Mouse (Mus musculus): Measurements from ENCODE around the gene Dnajc17. TPM values are rescaled to one million over a fixed set of nuclear protein-coding genes. Genes with fewer than 3 reads are reported as not detected.

Gene Dnajc17
- total and polyA plus RNA-seq, 3 experiments, result 2.5 to 10.1 (median 9.3) TPM

DNA sequence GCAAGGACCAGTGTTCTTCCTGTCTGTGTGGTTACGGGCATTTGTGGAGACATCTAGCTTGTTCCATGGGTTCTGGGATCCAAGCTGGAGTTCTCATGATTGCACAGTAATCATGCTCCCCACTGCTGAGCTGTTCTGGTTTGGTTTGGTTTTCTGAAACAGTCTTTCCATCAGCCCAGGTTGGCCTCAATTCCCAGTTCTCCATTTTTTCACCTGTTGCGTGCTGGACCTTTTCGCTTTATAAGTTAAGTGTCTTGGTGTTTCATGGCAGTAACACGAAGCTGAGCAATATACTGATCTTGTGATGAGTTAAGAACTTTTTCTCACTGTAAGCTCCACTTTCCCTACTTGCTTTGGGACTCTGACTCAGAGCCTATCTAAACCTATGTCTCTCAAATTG is 44.6 kb downstream of the Dnajc17 start:
- no peak for TF ChIP-seq POLR2A (IDR thresholded peaks at IDR 0.05; ENCODE audit: insufficient read depth, low read depth, low read length)
- no peak for TF ChIP-seq CTCF (IDR thresholded peaks at IDR 0.05)
- no peak for TF ChIP-seq EP300 (IDR thresholded peaks at IDR 0.05; ENCODE audit: insufficient read depth, low read depth, low read length)
- WGBS, result 82% methylated on average over 4 of the region's 4 CpGs

DNA sequence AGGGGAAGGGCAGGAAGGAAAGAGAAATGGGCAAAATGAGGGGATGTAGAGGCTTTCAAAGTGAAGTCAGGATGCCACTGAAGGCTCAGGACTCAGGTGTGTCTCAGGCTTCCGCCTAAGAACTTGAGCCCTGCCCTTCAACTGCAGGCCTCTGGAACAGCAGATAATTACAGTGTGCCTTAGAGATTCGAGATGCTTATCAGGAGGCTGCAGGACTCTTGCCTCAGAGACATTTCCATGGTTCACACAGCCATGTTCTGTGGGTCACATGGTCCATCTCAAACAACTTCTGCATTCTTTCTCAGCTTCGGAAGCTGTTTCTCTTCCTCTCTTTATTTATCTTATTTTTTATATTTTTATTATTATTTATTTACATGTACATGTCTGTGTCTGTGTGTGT is 45.5 kb downstream of the Dnajc17 start:
- H3K27ac ChIP-seq, result no peak overlapping the region
- no peak for DNase-seq
- no peak for TF ChIP-seq POLR2A (IDR thresholded peaks at IDR 0.05; ENCODE audit: insufficient read depth, low read depth, low read length)
- no peak for TF ChIP-seq EP300 (IDR thresholded peaks at IDR 0.05; ENCODE audit: insufficient read depth, low read depth, low read length)
- no peak for TF ChIP-seq CTCF (IDR thresholded peaks at IDR 0.05)
- H3K4me1 ChIP-seq (ENCODE audit: control insufficient read depth, insufficient read depth, low read length), result peaks cover 5% of the 10 kb centered on the region
- no peak overlapping the region for H3K9ac ChIP-seq (ENCODE audit: low read depth, low read length)
- H3K79me2 ChIP-seq (replicated peaks; ENCODE audit: control insufficient read depth, insufficient read depth, low read length), result no peaks in the 10 kb centered on the region
- no peak overlapping the region for H3K4me3 ChIP-seq
- no peaks in the 10 kb centered on the region for H3K36me3 ChIP-seq (ENCODE audit: control insufficient read depth, insufficient read depth, low read length)
- WGBS, result 60% methylated on average over 3 of the region's 3 CpGs
- intact Hi-C loops (cut with DNase I), result no loop called here
- no peaks in the 10 kb centered on the region for H3K27me3 ChIP-seq (ENCODE audit: control insufficient read depth, insufficient read depth, low read length)

More for the DNA sequence above, 44.6 kb downstream of the Dnajc17 start:
- Histone ChIP-seq H3K27ac (no peak overlapping the region), H3K4me3 (no peak overlapping the region), H3K36me3 (ENCODE audit: control insufficient read depth, insufficient read depth, low read length) (no peaks in the 10 kb centered on the region), H3K9ac (ENCODE audit: low read depth, low read length) (no peak overlapping the region), H3K4me1 (ENCODE audit: control insufficient read depth, insufficient read depth, low read length) (peaks cover 5% of the 10 kb centered on the region), H3K79me2 (replicated peaks; ENCODE audit: control insufficient read depth, insufficient read depth, low read length) (no peaks in the 10 kb centered on the region), H3K27me3 (ENCODE audit: control insufficient read depth, insufficient read depth, low read length) (no peaks in the 10 kb centered on the region)
- intact Hi-C loops (cut with DNase I), result no loop called here
- no peak for DNase-seq

- Histone ChIP-seq H3K4me1 (ENCODE audit: control insufficient read depth, insufficient read depth, low read length) (no peaks in the 10 kb centered on the region; the same call in 1 of the 2 replicates), H3K27me3 (ENCODE audit: control insufficient read depth, insufficient read depth, low read length) (no peaks in the 10 kb centered on the region), H3K79me2 (replicated peaks; ENCODE audit: control insufficient read depth, insufficient read depth, low read length) (no peaks in the 10 kb centered on the region), H3K27ac (peak overlapping the region; percentile 57), H3K4me3 (no peak overlapping the region), H3K36me3 (ENCODE audit: control insufficient read depth, insufficient read depth, low read length) (no peaks in the 10 kb centered on the region), H3K9ac (ENCODE audit: low read depth, low read length) (no peak overlapping the region)
- TF ChIP-seq CTCF (IDR thresholded peaks at IDR 0.05) (no peak), POLR2A (IDR thresholded peaks at IDR 0.05; ENCODE audit: insufficient read depth, low read depth, low read length) (no peak), EP300 (IDR thresholded peaks at IDR 0.05; ENCODE audit: insufficient read depth, low read depth, low read length) (no peak)
- intact Hi-C loops (cut with DNase I), result no loop called here
- WGBS, result 10% methylated on average over 2 of the region's 2 CpGs
- peak in 1 of 2 experiments; percentile 34 for DNase-seq
Measured at GRCm38 (mm10) chr2:119161247-119161646, 47.3 kb downstream of the Dnajc17 start.

DNA sequence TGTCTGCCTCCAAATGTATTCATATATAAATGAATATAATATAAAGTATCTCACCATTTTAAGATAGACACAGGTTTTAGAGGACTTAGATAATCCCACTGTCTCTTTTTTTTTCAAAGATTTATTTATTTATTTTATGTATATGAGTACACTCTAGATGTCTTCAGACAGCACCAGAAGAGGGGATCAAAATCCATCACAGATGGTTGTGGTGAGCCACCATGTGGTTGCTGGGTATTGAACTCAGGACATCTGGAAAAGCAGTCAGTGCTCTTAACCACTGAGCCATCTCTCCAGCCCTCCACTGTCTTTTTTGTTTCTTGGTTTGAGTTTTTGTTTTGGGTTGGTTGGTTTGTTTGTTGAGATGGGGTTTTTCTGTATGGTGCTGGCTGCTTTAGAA is 50.8 kb downstream of the Dnajc17 start:
- Histone ChIP-seq H3K4me3 (no peak overlapping the region), H3K27ac (no peak overlapping the region), H3K9ac (ENCODE audit: low read depth, low read length) (no peak overlapping the region), H3K27me3 (ENCODE audit: control insufficient read depth, insufficient read depth, low read length) (no peaks in the 10 kb centered on the region), H3K36me3 (ENCODE audit: control insufficient read depth, insufficient read depth, low read length) (peaks cover 3% of the 10 kb centered on the region; the same call in 1 of the 2 replicates), H3K4me1 (ENCODE audit: control insufficient read depth, insufficient read depth, low read length) (peaks cover 6% of the 10 kb centered on the region), H3K79me2 (replicated peaks; ENCODE audit: control insufficient read depth, insufficient read depth, low read length) (no peaks in the 10 kb centered on the region)
- DNase-seq, result no peak
- TF ChIP-seq CTCF (IDR thresholded peaks at IDR 0.05) (no peak), POLR2A (IDR thresholded peaks at IDR 0.05; ENCODE audit: insufficient read depth, low read depth, low read length) (no peak), EP300 (IDR thresholded peaks at IDR 0.05; ENCODE audit: insufficient read depth, low read depth, low read length) (no peak)
- intact Hi-C loops (cut with DNase I), result no loop called here

DNA sequence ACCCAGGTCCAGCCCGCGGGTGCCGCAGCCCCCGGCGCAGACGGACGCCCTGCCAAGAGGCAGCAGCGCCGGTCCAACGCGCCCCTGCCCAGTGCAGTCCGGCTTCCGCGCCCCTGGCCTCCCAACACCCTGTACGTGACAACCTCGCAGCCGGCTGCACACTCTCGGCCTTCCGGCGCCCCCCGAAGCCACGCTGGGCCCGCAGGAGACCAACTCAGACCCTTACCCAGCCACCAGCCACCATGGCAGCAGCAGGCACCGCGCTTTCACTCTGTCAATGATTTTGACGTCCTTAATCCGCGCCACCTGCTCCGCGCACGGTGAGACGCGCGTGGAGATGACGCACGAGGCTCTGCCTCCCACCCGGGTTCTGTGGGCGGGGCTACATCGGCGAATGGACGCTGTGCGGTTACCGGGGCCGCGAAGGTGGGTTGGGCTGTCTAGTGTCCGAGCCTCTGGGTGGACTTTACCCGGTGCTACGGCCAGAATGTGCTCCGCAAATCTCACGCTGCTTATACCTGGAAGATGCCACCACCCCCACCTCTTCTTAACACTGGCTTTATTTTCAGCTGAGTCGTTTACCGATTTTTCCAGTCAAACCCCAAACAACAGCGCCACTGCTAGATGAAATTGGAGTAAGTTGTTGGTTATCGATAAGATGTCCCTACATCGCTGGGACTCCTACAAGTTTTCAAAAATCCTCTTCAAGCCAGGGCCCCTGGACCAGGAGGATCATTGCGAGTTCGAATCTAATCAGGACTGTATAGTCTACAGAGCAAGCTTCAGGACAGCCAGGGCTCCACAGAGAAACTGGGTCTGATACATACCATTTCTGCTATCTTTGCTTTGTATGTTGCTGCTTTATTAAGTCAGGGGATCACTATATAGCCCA is 51.7 kb downstream of the Dnajc17 start, which contains the start of gene Rmdn3:
Gene Rmdn3 (minus strand): TSS at position 354 of the 892 bp plus-strand sequence.
- Histone ChIP-seq H3K4me1 (ENCODE audit: control insufficient read depth, insufficient read depth, low read length) (peaks cover 6% of the 10 kb centered on the region), H3K27me3 (ENCODE audit: control insufficient read depth, insufficient read depth, low read length) (no peaks in the 10 kb centered on the region), H3K79me2 (replicated peaks; ENCODE audit: control insufficient read depth, insufficient read depth, low read length) (no peaks in the 10 kb centered on the region), H3K27ac (peak within 1 kb of the TSS; percentile 76), H3K9ac (ENCODE audit: low read depth, low read length) (peak within 1 kb of the TSS; percentile 75), H3K36me3 (ENCODE audit: control insufficient read depth, insufficient read depth, low read length) (peaks cover 3% of the 10 kb centered on the region; the same call in 1 of the 2 replicates), H3K4me3 (peak within 1 kb of the TSS; percentile 100)
- DNase-seq, result peak; percentile 93 to 94
- 1% methylated on average over 57 of the region's 57 CpGs for WGBS
- TF ChIP-seq CTCF (IDR thresholded peaks at IDR 0.05) (no peak), POLR2A (IDR thresholded peaks at IDR 0.05; ENCODE audit: insufficient read depth, low read depth, low read length) (peak; percentile 68; the same call in 1 of the 2 replicates), EP300 (IDR thresholded peaks at IDR 0.05; ENCODE audit: insufficient read depth, low read depth, low read length) (peak; percentile 36; the same call in 1 of the 2 replicates)
- intact Hi-C loops (cut with DNase I), result no loop called here
